Mouse (Mus musculus): ENCODE data around the gene St6galnac3. TPM values are rescaled to one million over a fixed set of nuclear protein-coding genes. Genes with fewer than 3 reads are reported as not detected.

St6galnac3 gene
- total RNA-seq, 1 experiment from 2014 or later = 6.8 TPM

DNA sequence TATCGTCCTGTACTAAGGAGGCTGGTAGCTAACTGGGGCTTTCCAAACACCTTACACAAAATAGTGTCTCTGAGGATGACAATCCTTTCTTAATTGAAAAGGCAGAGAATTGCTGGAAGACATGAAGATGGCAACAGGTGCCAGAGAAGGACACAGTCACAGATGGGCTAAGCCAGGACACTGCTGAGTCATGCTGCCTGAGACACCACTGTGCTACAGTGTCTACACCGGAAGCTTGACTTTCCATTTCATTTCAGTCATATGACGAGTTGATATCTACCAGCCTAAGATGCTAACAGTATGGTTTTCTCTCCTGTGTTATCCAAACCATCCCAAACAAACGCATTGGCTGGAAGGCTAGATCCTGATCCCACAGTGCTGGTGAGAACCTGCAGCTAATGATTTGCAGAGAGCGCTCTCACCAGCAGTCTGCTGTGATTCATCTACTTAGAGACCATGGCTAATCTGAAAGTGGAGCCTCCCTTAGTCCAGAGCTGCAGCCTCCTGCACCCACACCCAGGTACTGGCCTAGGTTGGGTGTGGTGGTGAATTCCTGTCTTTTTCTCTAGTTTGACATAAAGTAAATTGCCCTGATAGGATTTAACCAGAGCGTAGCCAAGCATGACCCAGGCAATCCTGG, 433.4 kb downstream of the St6galnac3 start:
- no peak for ATAC-seq (ENCODE audit: extremely low read depth, insufficient number of reproducible peaks, low FRiP score, poor library complexity, severe bottlenecking)

GRCm38 (mm10) chr3:153289971-153290370, 435.0 kb downstream of the St6galnac3 start:
- ATAC-seq (ENCODE audit: extremely low read depth, insufficient number of reproducible peaks, low FRiP score, poor library complexity, severe bottlenecking) = no peak

DNA sequence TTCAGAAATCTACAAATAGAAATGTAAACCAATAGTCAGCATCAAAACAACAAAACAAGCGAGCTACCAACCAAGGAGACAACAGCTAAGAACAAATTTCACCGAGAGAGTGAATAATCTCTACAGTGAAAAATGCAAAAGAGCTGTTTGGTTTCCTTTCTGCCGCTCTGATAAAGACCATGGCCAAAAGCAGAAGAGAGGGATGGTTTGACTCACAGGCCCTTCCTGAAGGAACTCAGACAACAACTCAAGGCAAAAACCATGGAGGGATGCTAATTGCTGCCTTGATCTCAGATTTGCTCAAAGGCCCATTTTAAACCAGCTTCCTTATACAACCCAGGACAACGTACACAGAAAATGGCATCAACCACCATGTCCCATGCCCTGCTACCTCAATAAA, 437.4 kb downstream of the St6galnac3 start:
- ATAC-seq (ENCODE audit: extremely low read depth, insufficient number of reproducible peaks, low FRiP score, poor library complexity, severe bottlenecking) = no peak

GRCm38 (mm10) chr3:153287081-153287480, 437.9 kb downstream of the St6galnac3 start:
- ATAC-seq (ENCODE audit: extremely low read depth, insufficient number of reproducible peaks, low FRiP score, poor library complexity, severe bottlenecking) = no peak

- ATAC-seq (ENCODE audit: extremely low read depth, insufficient number of reproducible peaks, low FRiP score, poor library complexity, severe bottlenecking) = no peak
Measured at GRCm38 (mm10) chr3:153282123-153282765, 442.7 kb downstream of the St6galnac3 start.

DNA sequence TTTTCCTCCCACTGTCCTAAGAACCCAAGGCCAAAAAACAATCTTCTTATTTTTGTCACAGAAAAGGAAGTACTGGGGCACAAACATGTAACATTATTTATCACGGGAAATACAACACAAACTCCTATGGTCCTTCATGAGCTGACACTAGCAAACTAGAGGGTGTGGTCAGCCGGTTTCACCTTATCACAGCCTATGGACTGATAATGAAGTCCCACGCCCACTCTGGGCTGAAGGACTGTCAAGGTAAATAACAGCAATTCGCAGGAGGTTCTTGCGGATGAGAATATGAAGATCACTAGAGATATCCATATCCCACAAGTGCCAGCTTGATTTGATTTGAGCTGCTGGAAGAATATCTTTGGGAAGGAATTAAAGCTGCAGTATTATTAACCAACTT, 446.7 kb downstream of the St6galnac3 start:
- ATAC-seq (ENCODE audit: extremely low read depth, insufficient number of reproducible peaks, low FRiP score, poor library complexity, severe bottlenecking) = no peak

- ATAC-seq (ENCODE audit: extremely low read depth, insufficient number of reproducible peaks, low FRiP score, poor library complexity, severe bottlenecking) = no peak
Measured at GRCm38 (mm10) chr3:153277389-153277999, 447.5 kb downstream of the St6galnac3 start.

DNA sequence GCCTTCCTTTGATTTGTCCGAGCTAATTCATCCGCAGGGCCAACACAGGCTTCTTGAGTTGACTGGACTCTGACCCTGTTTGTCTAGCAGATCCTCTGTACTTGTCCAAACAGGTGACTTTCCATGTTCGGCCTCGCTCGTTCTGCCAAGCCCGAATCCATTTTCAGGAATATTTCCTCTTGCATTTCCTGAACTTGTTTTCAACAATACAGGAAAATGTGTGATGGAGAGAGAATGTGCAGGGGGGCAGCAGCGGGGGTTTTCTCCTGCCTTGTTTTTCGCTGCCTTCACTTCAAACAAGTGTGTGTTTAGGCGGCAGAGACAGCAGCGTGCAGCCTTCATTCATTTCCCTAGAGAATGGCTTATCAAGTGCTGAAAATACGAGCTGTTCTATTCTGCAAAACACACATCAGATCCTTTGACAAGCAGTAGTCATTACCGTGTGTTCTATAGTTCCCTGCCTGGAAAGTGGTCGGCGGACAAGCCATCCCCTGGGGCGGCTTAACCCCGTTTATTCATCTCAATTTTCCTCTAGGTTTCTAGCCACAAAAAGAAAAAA, 448.1 kb downstream of the St6galnac3 start:
- ATAC-seq (ENCODE audit: extremely low read depth, insufficient number of reproducible peaks, low FRiP score, poor library complexity, severe bottlenecking) = no peak

DNA sequence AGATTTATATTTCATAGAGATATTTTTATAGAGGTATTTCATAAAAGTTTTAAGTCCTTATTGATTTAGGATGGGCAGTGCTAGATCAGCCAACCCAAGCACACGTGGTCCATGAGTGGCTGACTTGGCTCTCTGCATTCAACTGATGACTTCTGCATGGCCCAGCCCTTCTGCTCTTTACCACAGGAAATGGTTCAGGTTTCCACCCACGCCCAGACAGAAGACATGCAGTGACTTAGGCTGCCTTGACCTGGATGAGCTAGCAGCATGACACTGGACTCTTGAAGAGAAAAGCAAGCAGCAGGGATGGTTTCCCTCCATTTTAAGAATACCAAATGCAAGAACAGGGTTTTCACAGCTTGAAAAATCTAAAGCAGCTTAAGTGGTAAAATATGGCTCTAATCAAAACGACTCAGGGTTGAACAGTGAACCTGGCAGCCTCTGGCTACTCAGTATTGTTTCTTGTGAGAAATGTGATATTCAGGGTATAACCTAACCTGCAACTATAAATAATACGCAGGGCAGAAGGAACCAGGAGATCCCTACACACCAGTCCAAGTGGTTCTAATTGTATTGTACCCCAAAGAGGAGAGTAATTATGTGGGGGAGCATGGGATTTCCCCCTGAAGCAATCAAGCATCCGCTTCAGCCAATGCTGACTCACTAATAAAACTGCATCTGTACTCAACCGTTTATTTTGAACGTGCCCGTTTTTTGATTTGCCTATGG, 448.7 kb downstream of the St6galnac3 start:
- no peak for ATAC-seq (ENCODE audit: extremely low read depth, insufficient number of reproducible peaks, low FRiP score, poor library complexity, severe bottlenecking)

DNA sequence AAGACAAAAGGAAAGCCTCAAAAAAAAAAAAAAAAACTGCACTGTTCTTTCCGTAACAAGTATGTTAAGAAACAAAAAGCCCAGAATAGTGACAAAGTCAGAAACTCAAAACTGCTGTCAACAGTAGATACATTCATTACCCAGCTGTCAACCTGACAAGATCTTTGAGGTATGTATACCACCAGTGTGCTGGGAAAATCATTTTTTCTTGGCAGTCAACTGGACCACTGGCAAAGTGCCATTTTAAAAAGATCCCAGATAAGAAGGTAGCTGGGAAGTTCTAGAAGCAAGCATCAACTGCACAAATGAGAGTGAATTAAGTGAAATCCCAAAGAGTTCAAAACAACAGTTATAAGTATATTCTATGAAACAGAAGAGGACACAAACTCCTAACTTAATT, 452.7 kb downstream of the St6galnac3 start:
- no peak for ATAC-seq (ENCODE audit: extremely low read depth, insufficient number of reproducible peaks, low FRiP score, poor library complexity, severe bottlenecking)

GRCm38 (mm10) chr3:153267397-153267796, 457.6 kb downstream of the St6galnac3 start:
- ATAC-seq (ENCODE audit: extremely low read depth, insufficient number of reproducible peaks, low FRiP score, poor library complexity, severe bottlenecking) = no peak

DNA sequence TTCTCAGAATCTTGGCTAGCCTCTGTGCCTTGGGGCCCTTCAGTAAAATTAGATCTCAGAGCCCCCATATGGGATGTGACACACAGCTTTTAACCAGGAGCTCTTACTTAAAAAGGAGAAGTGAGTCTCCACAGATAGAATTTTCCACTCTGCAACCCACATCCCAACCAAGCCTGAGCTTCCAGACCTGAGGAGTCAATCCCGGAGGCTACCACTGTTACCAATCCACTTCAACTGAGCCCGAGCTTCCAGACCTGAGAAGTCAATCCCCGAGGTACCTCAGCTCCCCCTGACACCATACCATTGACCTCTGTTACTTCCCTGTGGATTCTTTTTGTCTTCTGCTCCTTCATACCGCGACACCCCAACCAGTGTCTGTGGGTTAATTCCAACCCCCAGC, 463.0 kb downstream of the St6galnac3 start:
- ATAC-seq (ENCODE audit: extremely low read depth, insufficient number of reproducible peaks, low FRiP score, poor library complexity, severe bottlenecking) = no peak

DNA sequence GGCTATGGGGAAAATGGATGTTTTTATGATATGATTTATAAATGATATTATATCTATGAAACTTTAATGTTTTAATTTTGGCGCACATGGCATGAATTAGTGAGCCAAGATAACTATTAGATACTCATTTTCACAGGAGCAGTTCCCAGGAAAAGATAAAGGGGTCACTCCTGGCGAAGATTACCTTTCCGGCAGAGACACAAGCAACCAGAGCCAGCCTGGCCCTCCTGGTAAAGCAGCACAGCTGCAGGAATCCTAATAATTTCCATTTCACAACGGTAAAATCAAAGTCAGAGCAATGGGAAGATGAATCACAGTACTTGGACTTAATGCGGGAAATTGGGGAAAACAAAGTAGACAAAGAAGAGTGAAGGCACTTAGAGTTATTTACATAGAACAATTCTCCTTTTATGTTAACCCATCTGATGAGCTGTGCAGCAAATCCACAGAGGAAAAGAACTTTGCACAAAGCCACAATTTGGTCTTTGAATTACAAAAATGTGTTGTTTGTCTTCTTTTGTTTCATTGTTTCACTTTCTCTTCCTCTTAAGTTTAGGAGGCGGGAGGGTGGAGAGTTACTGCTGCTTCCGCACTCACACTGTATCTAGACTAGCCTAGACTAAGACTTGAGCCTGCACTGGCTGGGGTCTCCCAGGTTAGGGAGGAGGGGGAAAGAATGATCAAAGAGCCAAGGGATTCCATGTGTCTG, 464.6 kb downstream of the St6galnac3 start:
- peak; percentile 75 for ATAC-seq (ENCODE audit: extremely low read depth, insufficient number of reproducible peaks, low FRiP score, poor library complexity, severe bottlenecking)

DNA sequence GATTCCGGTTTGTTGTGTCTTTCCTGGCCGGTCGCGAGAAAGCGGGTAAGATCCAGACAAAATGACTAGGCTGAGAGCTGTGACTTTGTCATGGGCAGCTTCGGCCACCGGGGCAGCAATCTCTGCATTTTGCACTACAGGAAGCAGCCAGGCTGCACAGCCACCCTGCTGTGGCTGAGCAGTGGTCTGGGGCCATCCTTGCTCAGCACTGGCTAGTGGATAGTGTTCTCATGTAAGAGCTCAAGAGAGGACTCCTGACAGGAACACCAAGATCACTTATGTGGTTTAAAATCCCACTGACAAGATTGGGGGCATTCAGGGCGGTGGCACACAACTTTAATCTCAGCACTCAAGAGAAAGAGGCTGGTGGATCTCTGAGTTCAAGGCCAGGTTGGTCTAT, 469.1 kb downstream of the St6galnac3 start:
- no peak for ATAC-seq (ENCODE audit: extremely low read depth, insufficient number of reproducible peaks, low FRiP score, poor library complexity, severe bottlenecking)

- ATAC-seq (ENCODE audit: extremely low read depth, insufficient number of reproducible peaks, low FRiP score, poor library complexity, severe bottlenecking) = no peak
Measured at GRCm38 (mm10) chr3:153251653-153252052, 473.3 kb downstream of the St6galnac3 start.

DNA sequence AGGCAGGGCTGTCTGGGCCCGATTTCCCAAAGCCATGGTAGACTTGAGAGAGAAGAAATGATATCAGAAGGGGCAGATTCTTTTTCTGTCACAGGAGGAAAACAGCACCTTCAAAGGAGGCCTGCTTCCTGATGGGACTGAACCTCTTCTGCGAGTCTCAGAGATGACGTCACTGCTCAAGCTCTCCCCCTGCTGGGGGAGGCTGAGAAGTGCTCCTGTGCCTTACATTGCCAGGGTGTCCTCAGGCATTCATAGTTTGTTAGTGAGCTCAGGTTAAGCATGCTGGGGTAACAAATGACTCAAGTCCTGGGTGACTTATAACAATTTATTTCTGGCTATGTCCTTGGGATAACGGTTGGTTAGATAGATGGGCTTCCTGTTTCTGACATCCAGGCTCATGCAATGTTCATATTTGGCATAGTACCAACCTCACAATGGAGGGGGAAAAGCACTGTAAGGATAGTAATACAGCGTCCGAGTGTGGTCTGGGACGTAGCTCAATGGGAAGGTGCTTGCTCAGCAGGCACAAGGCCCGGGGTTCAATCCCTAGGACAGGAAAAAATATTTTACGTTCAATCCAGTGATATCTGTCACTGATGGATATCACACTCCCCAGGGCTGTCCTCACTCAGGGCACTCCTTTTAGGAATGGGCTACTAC, 474.2 kb downstream of the St6galnac3 start:
- ATAC-seq (ENCODE audit: extremely low read depth, insufficient number of reproducible peaks, low FRiP score, poor library complexity, severe bottlenecking) = peak; percentile 83

GRCm38 (mm10) chr3:153248866-153249265, 476.1 kb downstream of the St6galnac3 start:
- ATAC-seq (ENCODE audit: extremely low read depth, insufficient number of reproducible peaks, low FRiP score, poor library complexity, severe bottlenecking) = peak; percentile 49; the same call in 1 of the 2 replicates

GRCm38 (mm10) chr3:153248029-153248428, 476.9 kb downstream of the St6galnac3 start:
- ATAC-seq (ENCODE audit: extremely low read depth, insufficient number of reproducible peaks, low FRiP score, poor library complexity, severe bottlenecking) = no peak
